Mouse (Mus musculus) mouse embryonic stem cell (cell line): ENCODE results near the gene BC030499.

Experiments used
- in situ Hi-C, 2 experiments: fragments of 300-500 bp; cut with MboI; formaldehyde crosslinking; loops; 1 replicate in 1 of 2; 3 replicates in 1 of 2; pipeline ENCODE4 v1.14.3; 2019 to 2020; ENCODE audit warnings: low sequenced_read_pairs in 2 of 2, low pct_unique_long_range_greater_than_20kb in 1 of 2, mixed read lengths in 1 of 2; ENCODE audit not compliant: unreplicated experiment in 1 of 2

BC030499 gene

GRCm38 (mm10) chr11:78300917-78301316, 10.3 kb downstream of the BC030499 start:
- in situ Hi-C loops = no loop called here

GRCm38 (mm10) chr11:78301357-78302084, 10.9 kb downstream of the BC030499 start, which contains the start of gene Spag5:
Gene Spag5, plus strand, starts transcription at chr11:78301529.
- in situ Hi-C loops = no loop called here

GRCm38 (mm10) chr11:78305272-78305671, 14.6 kb downstream of the BC030499 start:
- in situ Hi-C loops = no loop called here

- in situ Hi-C loops = no loop called here
Observed at GRCm38 (mm10) chr11:78310861-78311511, 20.3 kb downstream of the BC030499 start.

- in situ Hi-C loops = no loop called here
Observed at GRCm38 (mm10) chr11:78313662-78314061, 23.0 kb downstream of the BC030499 start.

GRCm38 (mm10) chr11:78318411-78318810, 27.8 kb downstream of the BC030499 start:
- in situ Hi-C loops = loop anchor here in 1 of 2 experiments (5.0 kb wide), 1 partner anchor 36 kb away; no protein-coding TSS in a partner anchor

- in situ Hi-C loops = no loop called here
Observed at GRCm38 (mm10) chr11:78322076-78322831, 31.6 kb downstream of the BC030499 start.

- in situ Hi-C loops = no loop called here
Observed at GRCm38 (mm10) chr11:78322860-78323259, 32.2 kb downstream of the BC030499 start, which contains the start of gene Aldoc. Gene Aldoc, plus strand, starts transcription at chr11:78322968.

- in situ Hi-C loops = no loop called here
Observed at GRCm38 (mm10) chr11:78324000-78324785, 33.6 kb downstream of the BC030499 start.

- in situ Hi-C loops = no loop called here
Observed at GRCm38 (mm10) chr11:78324965-78325364, 34.3 kb downstream of the BC030499 start.

- in situ Hi-C loops = no loop called here
Observed at GRCm38 (mm10) chr11:78327215-78327614, 36.6 kb downstream of the BC030499 start.

- in situ Hi-C loops = no loop called here
Observed at GRCm38 (mm10) chr11:78327634-78328511, 37.2 kb downstream of the BC030499 start, which contains the start of gene Pigs. Gene Pigs, plus strand, starts transcription at chr11:78328415.

GRCm38 (mm10) chr11:78328512-78329056, 37.9 kb downstream of the BC030499 start:
- in situ Hi-C loops = no loop called here

GRCm38 (mm10) chr11:78332676-78333075, 42.0 kb downstream of the BC030499 start:
- in situ Hi-C loops = no loop called here

GRCm38 (mm10) chr11:78333992-78334391, 43.4 kb downstream of the BC030499 start:
- in situ Hi-C loops = no loop called here

- in situ Hi-C loops = no loop called here
Observed at GRCm38 (mm10) chr11:78337040-78337439, 46.4 kb downstream of the BC030499 start.

- in situ Hi-C loops = no loop called here
Observed at GRCm38 (mm10) chr11:78341702-78342101, 51.1 kb downstream of the BC030499 start.
